Mouse (Mus musculus): ENCODE data around the gene Gm10300. TPM values are rescaled to one million over a fixed set of nuclear protein-coding genes. Genes with fewer than 3 reads are reported as not detected.

The Gm10300 gene
- polyA plus RNA-seq, 1 experiment from 2014 or later: not detected

DNA sequence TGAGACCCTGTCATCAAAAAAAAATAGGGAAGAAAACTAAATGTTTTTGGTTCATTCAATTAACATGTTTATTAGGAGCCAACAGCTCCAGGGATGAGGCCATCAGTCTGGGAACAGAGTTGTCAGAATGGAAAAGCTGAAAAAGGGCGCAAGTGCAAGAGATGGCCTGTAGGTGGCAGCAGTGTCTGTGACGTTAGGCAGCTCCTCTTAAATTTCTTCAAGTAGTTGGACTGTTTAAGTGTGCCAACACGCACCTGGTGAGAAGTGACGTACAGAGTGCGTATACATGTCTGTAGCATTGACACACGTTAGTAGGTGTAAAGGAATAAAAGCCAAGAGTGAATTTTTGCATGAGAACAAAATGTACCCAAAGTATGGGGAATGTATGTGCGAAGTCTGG is 14.4 kb downstream of the Gm10300 start:
- 22% methylated on average over 7 of the region's 7 CpGs for WGBS
- Histone ChIP-seq H3K27me3 (replicated peaks; ENCODE audit: control insufficient read depth, insufficient read depth, low read length) (no peaks in the 10 kb centered on the region), H3K9ac (ENCODE audit: low read depth, low read length) (no peak overlapping the region), H3K4me2 (ENCODE audit: low read length) (no peak overlapping the region), H3K4me3 (ENCODE audit: low read length) (no peak overlapping the region), H3K36me3 (ENCODE audit: control insufficient read depth, insufficient read depth, low read length) (no peaks in the 10 kb centered on the region), H3K9me3 (ENCODE audit: control insufficient read depth, low read length) (no peaks in the 10 kb centered on the region), H3K4me1 (ENCODE audit: control insufficient read depth, insufficient read depth, low read depth, low read length) (no peaks in the 10 kb centered on the region), H3K27ac (ENCODE audit: low read depth, low read length) (no peak overlapping the region)
- no peak for ATAC-seq

DNA sequence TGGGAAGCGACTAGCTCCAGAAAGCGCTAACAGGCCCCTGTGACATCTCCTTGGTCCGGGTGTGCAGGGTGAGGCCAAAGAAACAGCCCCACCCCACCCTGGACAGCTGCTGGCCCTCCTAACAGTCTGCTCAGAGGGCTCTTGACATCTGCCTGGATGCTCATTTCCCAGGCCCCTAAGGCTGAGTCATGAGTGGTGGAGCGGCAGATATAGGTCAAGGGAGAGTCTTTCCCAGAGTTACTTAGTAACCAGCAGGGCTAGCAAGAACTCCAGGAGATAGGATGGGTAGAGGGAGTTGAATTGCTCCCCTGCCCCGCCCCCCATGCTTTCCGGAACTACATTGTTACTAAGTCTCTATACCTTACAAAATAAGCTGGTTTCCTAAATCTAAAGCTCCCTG is 18.6 kb downstream of the Gm10300 start:
- H3K36me3 ChIP-seq (ENCODE audit: control insufficient read depth, insufficient read depth, low read length): no peaks in the 10 kb centered on the region
- ATAC-seq: no peak
- H3K4me2 ChIP-seq (ENCODE audit: low read length): no peak overlapping the region
- H3K27ac ChIP-seq (ENCODE audit: low read depth, low read length): no peak overlapping the region
- no peaks in the 10 kb centered on the region for H3K4me1 ChIP-seq (ENCODE audit: control insufficient read depth, insufficient read depth, low read depth, low read length)
- no peak overlapping the region for H3K4me3 ChIP-seq (ENCODE audit: low read length)
- H3K27me3 ChIP-seq (replicated peaks; ENCODE audit: control insufficient read depth, insufficient read depth, low read length): no peaks in the 10 kb centered on the region
- no peaks in the 10 kb centered on the region for H3K9me3 ChIP-seq (ENCODE audit: control insufficient read depth, low read length)
- WGBS: 75% methylated on average over 6 of the region's 6 CpGs
- no peak overlapping the region for H3K9ac ChIP-seq (ENCODE audit: low read depth, low read length)

DNA sequence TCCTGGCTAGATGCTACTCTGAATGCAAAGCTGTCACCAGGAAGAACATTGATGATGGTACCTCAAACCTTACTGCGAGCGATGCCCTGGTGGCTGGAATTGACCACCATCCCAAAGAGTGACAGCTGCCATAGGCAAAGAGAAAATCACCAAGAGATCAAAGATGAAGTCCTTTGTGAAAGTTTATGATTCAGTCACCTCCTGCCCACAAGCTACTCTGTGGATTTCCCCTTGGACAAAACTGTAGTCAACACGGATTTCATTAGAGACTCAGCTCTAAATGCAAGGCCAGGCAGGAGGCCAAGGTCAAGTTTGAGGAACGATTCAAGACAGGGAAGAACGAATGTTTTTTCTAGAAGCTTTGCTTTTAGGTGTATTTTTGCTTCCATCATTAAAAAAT is 19.4 kb downstream of the Gm10300 start:
- no peaks in the 10 kb centered on the region for H3K9me3 ChIP-seq (ENCODE audit: control insufficient read depth, low read length)
- H3K36me3 ChIP-seq (ENCODE audit: control insufficient read depth, insufficient read depth, low read length): no peaks in the 10 kb centered on the region
- H3K4me3 ChIP-seq (ENCODE audit: low read length): no peak overlapping the region
- ATAC-seq: no peak
- no peak overlapping the region for H3K27ac ChIP-seq (ENCODE audit: low read depth, low read length)
- 85% methylated on average over 5 of the region's 5 CpGs for WGBS
- H3K4me2 ChIP-seq (ENCODE audit: low read length): no peak overlapping the region
- H3K4me1 ChIP-seq (ENCODE audit: control insufficient read depth, insufficient read depth, low read depth, low read length): no peaks in the 10 kb centered on the region
- no peak overlapping the region for H3K9ac ChIP-seq (ENCODE audit: low read depth, low read length)
- no peaks in the 10 kb centered on the region for H3K27me3 ChIP-seq (replicated peaks; ENCODE audit: control insufficient read depth, insufficient read depth, low read length)

DNA sequence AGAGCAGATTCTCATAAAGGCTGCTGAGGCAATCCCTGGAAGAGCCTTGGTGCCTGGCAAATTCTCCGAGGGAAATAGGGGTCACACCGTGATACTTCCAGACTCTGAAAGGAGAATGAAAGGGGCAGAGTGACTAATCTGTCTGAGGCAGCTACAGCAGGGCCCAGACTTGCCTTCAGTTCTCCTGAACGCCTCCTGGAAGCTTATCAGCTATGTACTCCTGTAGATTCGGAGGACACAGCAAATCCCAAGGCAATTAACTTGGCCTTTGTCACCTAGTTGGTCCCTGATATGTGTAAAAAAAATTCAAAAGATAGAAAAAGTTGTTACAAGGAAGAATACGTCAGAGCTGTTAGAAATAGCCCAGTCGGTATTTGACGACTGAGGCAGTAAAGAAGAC is 20.5 kb downstream of the Gm10300 start:
- H3K27me3 ChIP-seq (replicated peaks; ENCODE audit: control insufficient read depth, insufficient read depth, low read length): no peaks in the 10 kb centered on the region
- H3K9me3 ChIP-seq (ENCODE audit: control insufficient read depth, low read length): no peaks in the 10 kb centered on the region
- WGBS: 81% methylated on average over 7 of the region's 7 CpGs
- H3K9ac ChIP-seq (ENCODE audit: low read depth, low read length): no peak overlapping the region
- H3K4me2 ChIP-seq (ENCODE audit: low read length): no peak overlapping the region
- no peaks in the 10 kb centered on the region for H3K4me1 ChIP-seq (ENCODE audit: control insufficient read depth, insufficient read depth, low read depth, low read length)
- no peak for ATAC-seq
- H3K36me3 ChIP-seq (ENCODE audit: control insufficient read depth, insufficient read depth, low read length): no peaks in the 10 kb centered on the region
- no peak overlapping the region for H3K27ac ChIP-seq (ENCODE audit: low read depth, low read length)
- H3K4me3 ChIP-seq (ENCODE audit: low read length): no peak overlapping the region

DNA sequence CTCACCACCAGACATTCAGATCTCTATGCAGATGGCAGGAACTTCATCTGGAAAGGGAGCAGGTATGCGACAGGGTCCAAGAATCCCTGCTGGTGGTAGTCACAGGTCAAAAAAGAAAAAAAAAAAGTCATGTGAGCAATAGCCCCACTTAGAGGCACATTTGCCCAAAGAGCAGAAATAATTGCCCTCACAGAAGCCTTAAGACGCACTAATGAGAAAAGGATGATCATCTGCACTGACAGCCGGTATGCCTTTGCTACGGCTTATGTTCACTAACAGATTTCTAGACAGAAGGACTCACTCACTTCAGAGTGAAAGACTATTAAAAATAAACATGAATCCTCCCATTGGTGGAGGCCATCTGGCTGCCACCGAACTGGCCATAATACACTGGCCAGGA is 25.1 kb downstream of the Gm10300 start:
- Histone ChIP-seq H3K4me3 (ENCODE audit: low read length) (no peak overlapping the region), H3K9me3 (ENCODE audit: control insufficient read depth, low read length) (no peaks in the 10 kb centered on the region), H3K27ac (ENCODE audit: low read depth, low read length) (no peak overlapping the region), H3K27me3 (replicated peaks; ENCODE audit: control insufficient read depth, insufficient read depth, low read length) (no peaks in the 10 kb centered on the region), H3K4me2 (ENCODE audit: low read length) (no peak overlapping the region), H3K36me3 (ENCODE audit: control insufficient read depth, insufficient read depth, low read length) (no peaks in the 10 kb centered on the region), H3K9ac (ENCODE audit: low read depth, low read length) (no peak overlapping the region), H3K4me1 (ENCODE audit: control insufficient read depth, insufficient read depth, low read depth, low read length) (no peaks in the 10 kb centered on the region)
- no peak for ATAC-seq
- WGBS: 81% methylated on average over 5 of the region's 5 CpGs

DNA sequence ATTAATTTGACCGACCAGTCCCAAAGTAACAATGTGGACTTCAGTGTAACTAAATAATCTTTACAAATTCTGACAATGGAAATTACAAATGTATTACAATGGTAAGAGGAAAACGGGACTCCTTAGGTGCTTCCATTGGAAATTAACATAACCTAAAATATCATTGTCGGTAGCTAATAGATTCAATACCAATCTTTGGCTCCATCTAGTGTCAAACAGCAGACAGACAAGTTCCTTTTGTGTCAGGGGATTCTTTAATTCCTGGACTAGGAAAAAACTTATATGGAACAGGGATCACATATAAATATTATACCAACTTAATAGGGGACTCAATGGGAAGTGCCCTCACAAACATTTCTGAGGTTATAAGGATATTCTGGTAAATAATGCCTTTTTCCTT is 26.7 kb downstream of the Gm10300 start:
- Histone ChIP-seq H3K4me2 (ENCODE audit: low read length) (no peak overlapping the region), H3K36me3 (ENCODE audit: control insufficient read depth, insufficient read depth, low read length) (no peaks in the 10 kb centered on the region), H3K9me3 (ENCODE audit: control insufficient read depth, low read length) (no peaks in the 10 kb centered on the region), H3K4me3 (ENCODE audit: low read length) (no peak overlapping the region), H3K4me1 (ENCODE audit: control insufficient read depth, insufficient read depth, low read depth, low read length) (no peaks in the 10 kb centered on the region), H3K9ac (ENCODE audit: low read depth, low read length) (no peak overlapping the region), H3K27me3 (replicated peaks; ENCODE audit: control insufficient read depth, insufficient read depth, low read length) (no peaks in the 10 kb centered on the region), H3K27ac (ENCODE audit: low read depth, low read length) (no peak overlapping the region)
- ATAC-seq: no peak
- WGBS: 34% methylated on average over 3 of the region's 3 CpGs

DNA sequence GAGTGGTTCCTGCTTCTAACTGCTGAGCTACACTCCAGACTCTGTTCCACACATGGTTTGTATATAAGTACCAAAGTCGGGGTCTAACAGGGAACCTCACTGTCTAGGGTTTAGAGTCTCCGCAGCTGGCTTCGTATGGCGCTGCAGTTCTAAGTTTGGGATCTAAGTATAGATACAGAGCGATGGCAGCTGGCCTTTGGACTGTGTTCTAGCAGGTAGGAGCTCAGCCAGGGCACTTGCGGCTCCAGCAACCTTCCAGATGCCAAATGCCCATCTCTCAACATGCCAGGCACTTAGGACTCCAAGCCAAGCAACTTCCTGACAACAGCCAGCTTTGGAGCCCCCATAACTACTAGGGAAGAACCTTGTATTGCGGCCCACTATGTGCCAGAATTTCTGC is 33.7 kb downstream of the Gm10300 start:
- no peak for ATAC-seq
- no peaks in the 10 kb centered on the region for H3K9me3 ChIP-seq (ENCODE audit: control insufficient read depth, low read length)
- H3K9ac ChIP-seq (ENCODE audit: low read depth, low read length): no peak overlapping the region
- H3K4me1 ChIP-seq (ENCODE audit: control insufficient read depth, insufficient read depth, low read depth, low read length): no peaks in the 10 kb centered on the region
- no peak overlapping the region for H3K27ac ChIP-seq (ENCODE audit: low read depth, low read length)
- no peaks in the 10 kb centered on the region for H3K27me3 ChIP-seq (replicated peaks; ENCODE audit: control insufficient read depth, insufficient read depth, low read length)
- H3K36me3 ChIP-seq (ENCODE audit: control insufficient read depth, insufficient read depth, low read length): no peaks in the 10 kb centered on the region
- H3K4me2 ChIP-seq (ENCODE audit: low read length): no peak overlapping the region
- no peak overlapping the region for H3K4me3 ChIP-seq (ENCODE audit: low read length)
- 98% methylated on average over 7 of the region's 7 CpGs for WGBS

DNA sequence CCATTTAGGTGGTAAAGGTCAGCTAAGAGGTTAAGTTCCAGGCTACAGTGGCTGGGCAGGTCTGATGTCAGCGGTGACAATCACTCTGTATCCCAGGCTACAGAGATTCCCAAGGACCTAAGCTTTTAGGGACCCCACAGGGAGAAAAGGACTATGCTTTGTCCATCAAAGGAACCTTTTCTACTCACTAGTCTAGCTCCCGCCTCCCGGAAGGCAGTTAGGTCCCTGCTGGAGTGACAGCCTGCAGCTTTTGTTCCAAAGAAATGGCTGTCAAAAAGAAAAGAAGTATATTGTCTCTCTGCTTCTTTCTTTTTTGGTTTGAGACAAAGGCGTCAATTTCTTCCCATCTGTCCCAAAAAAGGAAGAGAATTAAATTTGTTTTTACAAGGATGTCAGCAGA is 36.7 kb downstream of the Gm10300 start:
- no peaks in the 10 kb centered on the region; the same call in 1 of the 2 replicates for H3K27me3 ChIP-seq (replicated peaks; ENCODE audit: control insufficient read depth, insufficient read depth, low read length)
- WGBS: 30% methylated on average over 4 of the region's 4 CpGs
- H3K27ac ChIP-seq (ENCODE audit: low read depth, low read length): no peak overlapping the region
- no peak overlapping the region for H3K9ac ChIP-seq (ENCODE audit: low read depth, low read length)
- H3K4me2 ChIP-seq (ENCODE audit: low read length): no peak overlapping the region
- no peak overlapping the region for H3K4me3 ChIP-seq (ENCODE audit: low read length)
- no peaks in the 10 kb centered on the region for H3K36me3 ChIP-seq (ENCODE audit: control insufficient read depth, insufficient read depth, low read length)
- no peaks in the 10 kb centered on the region for H3K9me3 ChIP-seq (ENCODE audit: control insufficient read depth, low read length)
- ATAC-seq: no peak
- no peaks in the 10 kb centered on the region for H3K4me1 ChIP-seq (ENCODE audit: control insufficient read depth, insufficient read depth, low read depth, low read length)

DNA sequence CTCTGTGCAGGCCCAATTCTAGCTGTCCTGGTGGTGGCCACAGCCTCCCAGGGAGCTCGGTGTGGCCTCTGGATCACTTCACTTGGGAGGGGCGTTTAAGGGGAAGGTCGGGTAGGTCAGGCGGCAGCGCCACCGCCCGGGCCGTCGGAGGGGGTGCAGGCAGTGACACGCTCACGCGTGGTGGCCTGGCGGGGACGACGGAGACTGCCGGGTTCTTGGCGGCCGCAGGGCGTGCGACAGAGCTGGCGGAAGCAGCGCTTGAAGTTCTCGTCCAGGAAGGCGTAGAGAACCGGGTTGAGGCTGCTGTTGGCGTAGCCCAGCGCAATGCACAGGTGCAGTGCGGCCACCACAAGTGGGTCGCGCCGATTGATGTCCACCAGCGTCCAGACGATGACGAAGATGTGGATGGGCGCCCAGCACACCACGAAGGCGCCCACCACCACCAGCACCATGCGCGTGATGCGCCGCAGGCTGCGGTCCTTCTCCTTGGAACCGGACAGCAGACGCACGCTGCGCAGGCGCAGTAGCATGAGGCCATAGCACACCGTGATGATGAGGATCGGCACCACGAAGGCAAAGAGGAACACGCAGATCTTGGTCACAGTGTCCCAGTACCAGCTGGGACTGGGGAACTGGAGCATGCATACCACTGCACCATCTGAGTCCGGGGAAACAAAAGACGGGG is 39.1 kb downstream of the Gm10300 start:
- H3K4me2 ChIP-seq (ENCODE audit: low read length): peak overlapping the region; percentile 54
- H3K4me1 ChIP-seq (ENCODE audit: control insufficient read depth, insufficient read depth, low read depth, low read length): no peaks in the 10 kb centered on the region
- H3K27me3 ChIP-seq (replicated peaks; ENCODE audit: control insufficient read depth, insufficient read depth, low read length): no peaks in the 10 kb centered on the region; the same call in 1 of the 2 replicates
- no peak overlapping the region for H3K27ac ChIP-seq (ENCODE audit: low read depth, low read length)
- 0 out of 2 replicates have a peak, but pooled peaks have one; percentile 30 for ATAC-seq
- 42% methylated on average over 53 of the region's 53 CpGs for WGBS
- peak overlapping the region; percentile 33 for H3K4me3 ChIP-seq (ENCODE audit: low read length)
- H3K9ac ChIP-seq (ENCODE audit: low read depth, low read length): peak overlapping the region; percentile 52
- H3K36me3 ChIP-seq (ENCODE audit: control insufficient read depth, insufficient read depth, low read length): no peaks in the 10 kb centered on the region
- H3K9me3 ChIP-seq (ENCODE audit: control insufficient read depth, low read length): no peaks in the 10 kb centered on the region

Data from hindbrain, embryonic 16.5 days (tissue).